Mouse (Mus musculus) testis, postnatal 14 days (tissue): ENCODE data around the gene Rbbp8nl.

Experiments used
- DNase-seq: peaks from one replicate; pipeline ENCODE4 v3.0.0; 2021; ENCODE audit warnings: low spot score

Rbbp8nl gene

GRCm38 (mm10) chr2:180228060-180228458 lies 61.6 kb downstream of the Rbbp8nl start:
- no peak for DNase-seq
